Mouse (Mus musculus) G1E (cell line): ENCODE results near the gene Cntn5. TPM values are rescaled to one million over a fixed set of nuclear protein-coding genes. Genes with fewer than 3 reads are reported as not detected.

ENCODE experiments used
- ATAC-seq: 2 replicates; pipeline ENCODE4 v1.8.0; 2016; ENCODE audit warnings: mild to moderate bottlenecking; ENCODE audit not compliant: insufficient number of reproducible peaks, poor library complexity, low FRiP score, severe bottlenecking; ENCODE audit errors: extremely low read depth
- DNase-seq: peaks from one replicate; pipeline ENCODE4 v3.0.0; 2012; ENCODE audit warnings: low spot score
- H3K27me3 ChIP-seq: 2 replicates; pipeline ENCODE4 v1.6.1; 2012; ENCODE audit warnings: mild to moderate bottlenecking, low read length, inconsistent platforms; ENCODE audit not compliant: insufficient read depth
- H3K36me3 ChIP-seq: replicated peaks from 2 replicates; pipeline ENCODE3; 2012; ENCODE audit warnings: mild to moderate bottlenecking, inconsistent platforms
- H3K4me1 ChIP-seq: 2 replicates; pipeline ENCODE4 v1.6.1; 2012; ENCODE audit warnings: low read depth, low read length, inconsistent platforms, mixed read lengths; ENCODE audit not compliant: insufficient read depth
- H3K4me3 ChIP-seq: 2 replicates; pipeline ENCODE4 v1.5.1; 2012; ENCODE audit warnings: low read depth, mild to moderate bottlenecking, inconsistent platforms, low read length, moderate library complexity, mixed read lengths
- H3K9me3 ChIP-seq: replicated peaks from 2 replicates; pipeline ENCODE4 v1.6.1; 2012; ENCODE audit warnings: inconsistent platforms
- CTCF ChIP-seq: IDR thresholded peaks from 2 replicates; pipeline ENCODE4 v1.5.1; 2012; ENCODE audit warnings: low read depth, low read length, inconsistent platforms, mixed read lengths
- GATA1 ChIP-seq: IDR thresholded peaks from 2 replicates; pipeline ENCODE4 v1.6.1; 2012; ENCODE audit warnings: borderline replicate concordance, low read length, inconsistent platforms, mixed read lengths
- GATA2 ChIP-seq: IDR thresholded peaks from 2 replicates; pipeline ENCODE4 v1.6.1; 2012; ENCODE audit warnings: low read depth, low read length, inconsistent platforms, borderline replicate concordance
- POLR2AphosphoS5 ChIP-seq: IDR thresholded peaks from 2 replicates; pipeline ENCODE4 v1.6.1; 2012; ENCODE audit warnings: low read depth, low read length, inconsistent platforms; ENCODE audit not compliant: insufficient replicate concordance
- TAL1 ChIP-seq: conservative IDR thresholded peaks from 2 replicates; pipeline ENCODE4 v1.6.1; 2012; ENCODE audit warnings: low read depth, low read length, inconsistent platforms, mixed read lengths
- polyA plus RNA-seq: library from polyadenylated mRNA; stranded (reverse); fragments of >175 nt; gene quantifications from 2 replicates; pipeline ENCODE4 v1.2.3, GENCODE M21; 2012
- total RNA-seq, 2 experiments: library from RNA; stranded (forward) in 1 of 2; stranded (reverse) in 1 of 2; fragments of 200-1000 nt in 1 of 2; fragments of >200 nt in 1 of 2; fragmentation: Nextera tagmentation in 1 of 2; gene quantifications; 2 replicates each; pipeline ENCODE4 v1.2.3; 2014 to 2017

Gene Cntn5
- total and polyA plus RNA-seq, 3 experiments = not detected

- DNase-seq = no peak
- Histone ChIP-seq H3K27me3 (no peaks in the 10 kb centered on the region), H3K4me3 (no peak overlapping the region), H3K9me3 (no peaks in the 10 kb centered on the region), H3K4me1 (no peaks in the 10 kb centered on the region), H3K36me3 (no peaks in the 10 kb centered on the region)
- no peak for TF ChIP-seq TAL1
- no peak for TF ChIP-seq CTCF
- no peak for TF ChIP-seq GATA2
- no peak for TF ChIP-seq GATA1
- TF ChIP-seq POLR2AphosphoS5 = no peak
- no peak for ATAC-seq
Measured at GRCm38 (mm10) chr9:10471484-10472125, 433.0 kb downstream of the Cntn5 start.

- Histone ChIP-seq H3K4me1 (no peaks in the 10 kb centered on the region), H3K27me3 (no peaks in the 10 kb centered on the region), H3K36me3 (no peaks in the 10 kb centered on the region), H3K4me3 (no peak overlapping the region), H3K9me3 (no peaks in the 10 kb centered on the region)
- no peak for TF ChIP-seq CTCF
- no peak for TF ChIP-seq POLR2AphosphoS5
- no peak for DNase-seq
- no peak for ATAC-seq
Measured at GRCm38 (mm10) chr9:10464758-10465157, 439.8 kb downstream of the Cntn5 start.

GRCm38 (mm10) chr9:10457900-10458299 lies 446.7 kb downstream of the Cntn5 start:
- Histone ChIP-seq H3K36me3 (no peaks in the 10 kb centered on the region), H3K27me3 (no peaks in the 10 kb centered on the region), H3K4me3 (no peak overlapping the region), H3K4me1 (no peaks in the 10 kb centered on the region), H3K9me3 (no peaks in the 10 kb centered on the region)
- ATAC-seq (no peak), DNase-seq (no peak)
- no peak for TF ChIP-seq GATA1
- TF ChIP-seq POLR2AphosphoS5 = no peak
- TF ChIP-seq CTCF = no peak
- no peak for TF ChIP-seq TAL1
- TF ChIP-seq GATA2 = no peak

- TF ChIP-seq TAL1 (no peak), GATA2 (no peak), GATA1 (no peak), CTCF (no peak), POLR2AphosphoS5 (no peak)
- H3K4me1 ChIP-seq = no peaks in the 10 kb centered on the region
- no peak overlapping the region for H3K4me3 ChIP-seq
- DNase-seq (no peak), ATAC-seq (no peak)
- H3K36me3 ChIP-seq = no peaks in the 10 kb centered on the region
- H3K9me3 ChIP-seq = no peaks in the 10 kb centered on the region
- no peaks in the 10 kb centered on the region for H3K27me3 ChIP-seq
Measured at GRCm38 (mm10) chr9:10448987-10449563, 455.5 kb downstream of the Cntn5 start.

- Histone ChIP-seq H3K9me3 (no peaks in the 10 kb centered on the region), H3K27me3 (no peaks in the 10 kb centered on the region), H3K4me3 (no peak overlapping the region), H3K36me3 (no peaks in the 10 kb centered on the region), H3K4me1 (no peaks in the 10 kb centered on the region)
- ATAC-seq = no peak
- TF ChIP-seq TAL1 (no peak), CTCF (no peak), POLR2AphosphoS5 (no peak), GATA2 (no peak), GATA1 (no peak)
- no peak for DNase-seq
Measured at GRCm38 (mm10) chr9:10447220-10447837, 457.2 kb downstream of the Cntn5 start.

- H3K27me3 ChIP-seq = no peaks in the 10 kb centered on the region
- no peak for DNase-seq
- no peaks in the 10 kb centered on the region for H3K9me3 ChIP-seq
- no peak overlapping the region for H3K4me3 ChIP-seq
- TF ChIP-seq POLR2AphosphoS5 = no peak
- no peak for TF ChIP-seq CTCF
- TF ChIP-seq GATA1 = no peak
- no peak for TF ChIP-seq GATA2
- TF ChIP-seq TAL1 = no peak
- no peaks in the 10 kb centered on the region for H3K36me3 ChIP-seq
- no peaks in the 10 kb centered on the region for H3K4me1 ChIP-seq
- no peak for ATAC-seq
Measured at GRCm38 (mm10) chr9:10412075-10412474, 492.5 kb downstream of the Cntn5 start.
